Mouse (Mus musculus): ENCODE measurements around the gene Clip2. TPM values are rescaled to one million over a fixed set of nuclear protein-coding genes. Genes with fewer than 3 reads are reported as not detected.

Clip2 gene
- polyA plus RNA-seq, 1 experiment: 23.4 TPM

GRCm38 (mm10) chr5:134521806-134522205 is 30.4 kb downstream of the Clip2 start:
- Histone ChIP-seq H3K4me3 (ENCODE audit: control insufficient read depth, insufficient read depth, low read length) (no peak overlapping the region), H3K36me3 (ENCODE audit: control insufficient read depth, insufficient read depth, low read length) (no peaks in the 10 kb centered on the region), H3K27ac (ENCODE audit: control insufficient read depth, insufficient read depth, low read length) (no peak overlapping the region), H3K27me3 (ENCODE audit: control insufficient read depth, insufficient read depth, low read length) (no peaks in the 10 kb centered on the region), H3K4me1 (replicated peaks; ENCODE audit: control insufficient read depth, insufficient read depth, low read length) (peaks cover 3% of the 10 kb centered on the region)
- TF ChIP-seq POLR2A (IDR thresholded peaks at IDR 0.05; ENCODE audit: control insufficient read depth, extremely low read depth, insufficient read depth, low read length, poor library complexity): no peak
- TF ChIP-seq CTCF (IDR thresholded peaks at IDR 0.05; ENCODE audit: borderline replicate concordance, control insufficient read depth, extremely low read depth, insufficient read depth, low read length, poor library complexity): no peak
- no peak for DNase-seq
- WGBS: 37% methylated on average over 7 of the region's 7 CpGs

- WGBS: 97% methylated on average over 2 of the region's 2 CpGs
- Histone ChIP-seq H3K27ac (ENCODE audit: control insufficient read depth, insufficient read depth, low read length) (no peak overlapping the region), H3K4me3 (ENCODE audit: control insufficient read depth, insufficient read depth, low read length) (no peak overlapping the region), H3K4me1 (replicated peaks; ENCODE audit: control insufficient read depth, insufficient read depth, low read length) (peaks cover 3% of the 10 kb centered on the region), H3K36me3 (ENCODE audit: control insufficient read depth, insufficient read depth, low read length) (no peaks in the 10 kb centered on the region), H3K27me3 (ENCODE audit: control insufficient read depth, insufficient read depth, low read length) (no peaks in the 10 kb centered on the region)
- no peak for DNase-seq
- no peak for TF ChIP-seq CTCF (IDR thresholded peaks at IDR 0.05; ENCODE audit: borderline replicate concordance, control insufficient read depth, extremely low read depth, insufficient read depth, low read length, poor library complexity)
- TF ChIP-seq POLR2A (IDR thresholded peaks at IDR 0.05; ENCODE audit: control insufficient read depth, extremely low read depth, insufficient read depth, low read length, poor library complexity): no peak
These were observed 31.1 kb downstream of the Clip2 start for GRCm38 (mm10) chr5:134521131-134521530.

GRCm38 (mm10) chr5:134520120-134520519 is 32.1 kb downstream of the Clip2 start:
- WGBS: 78% methylated on average over 4 of the region's 4 CpGs
- Histone ChIP-seq H3K36me3 (ENCODE audit: control insufficient read depth, insufficient read depth, low read length) (no peaks in the 10 kb centered on the region), H3K4me3 (ENCODE audit: control insufficient read depth, insufficient read depth, low read length) (no peak overlapping the region), H3K27me3 (ENCODE audit: control insufficient read depth, insufficient read depth, low read length) (no peaks in the 10 kb centered on the region), H3K4me1 (replicated peaks; ENCODE audit: control insufficient read depth, insufficient read depth, low read length) (peaks cover 3% of the 10 kb centered on the region), H3K27ac (ENCODE audit: control insufficient read depth, insufficient read depth, low read length) (no peak overlapping the region)
- TF ChIP-seq POLR2A (IDR thresholded peaks at IDR 0.05; ENCODE audit: control insufficient read depth, extremely low read depth, insufficient read depth, low read length, poor library complexity): no peak
- TF ChIP-seq CTCF (IDR thresholded peaks at IDR 0.05; ENCODE audit: borderline replicate concordance, control insufficient read depth, extremely low read depth, insufficient read depth, low read length, poor library complexity): no peak
- DNase-seq: no peak

- no peaks in the 10 kb centered on the region for H3K36me3 ChIP-seq (ENCODE audit: control insufficient read depth, insufficient read depth, low read length)
- H3K27ac ChIP-seq (ENCODE audit: control insufficient read depth, insufficient read depth, low read length): no peak overlapping the region
- WGBS: 96% methylated on average over 5 of the region's 5 CpGs
- DNase-seq: no peak
- H3K4me1 ChIP-seq (replicated peaks; ENCODE audit: control insufficient read depth, insufficient read depth, low read length): peaks cover 3% of the 10 kb centered on the region
- no peak for TF ChIP-seq POLR2A (IDR thresholded peaks at IDR 0.05; ENCODE audit: control insufficient read depth, extremely low read depth, insufficient read depth, low read length, poor library complexity)
- TF ChIP-seq CTCF (IDR thresholded peaks at IDR 0.05; ENCODE audit: borderline replicate concordance, control insufficient read depth, extremely low read depth, insufficient read depth, low read length, poor library complexity): no peak
- no peak overlapping the region for H3K4me3 ChIP-seq (ENCODE audit: control insufficient read depth, insufficient read depth, low read length)
- H3K27me3 ChIP-seq (ENCODE audit: control insufficient read depth, insufficient read depth, low read length): no peaks in the 10 kb centered on the region
These were observed 32.8 kb downstream of the Clip2 start for GRCm38 (mm10) chr5:134519471-134519870.

GRCm38 (mm10) chr5:134512086-134512485 is 40.1 kb downstream of the Clip2 start:
- TF ChIP-seq POLR2A (IDR thresholded peaks at IDR 0.05; ENCODE audit: control insufficient read depth, extremely low read depth, insufficient read depth, low read length, poor library complexity): no peak
- no peak for TF ChIP-seq CTCF (IDR thresholded peaks at IDR 0.05; ENCODE audit: borderline replicate concordance, control insufficient read depth, extremely low read depth, insufficient read depth, low read length, poor library complexity)
- Histone ChIP-seq H3K4me1 (replicated peaks; ENCODE audit: control insufficient read depth, insufficient read depth, low read length) (0 out of 2 replicates have a peak, but pooled peaks cover 1% of the 10 kb centered on the region), H3K27ac (ENCODE audit: control insufficient read depth, insufficient read depth, low read length) (no peak overlapping the region), H3K36me3 (ENCODE audit: control insufficient read depth, insufficient read depth, low read length) (no peaks in the 10 kb centered on the region), H3K27me3 (ENCODE audit: control insufficient read depth, insufficient read depth, low read length) (no peaks in the 10 kb centered on the region), H3K4me3 (ENCODE audit: control insufficient read depth, insufficient read depth, low read length) (no peak overlapping the region)
- no peak for DNase-seq
- WGBS: 92% methylated on average over 5 of the region's 5 CpGs

- 98% methylated on average over 5 of the region's 5 CpGs for WGBS
- no peak for TF ChIP-seq CTCF (IDR thresholded peaks at IDR 0.05; ENCODE audit: borderline replicate concordance, control insufficient read depth, extremely low read depth, insufficient read depth, low read length, poor library complexity)
- TF ChIP-seq POLR2A (IDR thresholded peaks at IDR 0.05; ENCODE audit: control insufficient read depth, extremely low read depth, insufficient read depth, low read length, poor library complexity): no peak
- Histone ChIP-seq H3K4me3 (ENCODE audit: control insufficient read depth, insufficient read depth, low read length) (no peak overlapping the region), H3K36me3 (ENCODE audit: control insufficient read depth, insufficient read depth, low read length) (no peaks in the 10 kb centered on the region), H3K27ac (ENCODE audit: control insufficient read depth, insufficient read depth, low read length) (no peak overlapping the region), H3K4me1 (replicated peaks; ENCODE audit: control insufficient read depth, insufficient read depth, low read length) (0 out of 2 replicates have a peak, but pooled peaks cover 2% of the 10 kb centered on the region), H3K27me3 (ENCODE audit: control insufficient read depth, insufficient read depth, low read length) (no peaks in the 10 kb centered on the region)
- DNase-seq: no peak
These were observed 42.0 kb downstream of the Clip2 start for GRCm38 (mm10) chr5:134510266-134510665.

GRCm38 (mm10) chr5:134508965-134509364 is 43.3 kb downstream of the Clip2 start:
- H3K27ac ChIP-seq (ENCODE audit: control insufficient read depth, insufficient read depth, low read length): no peak overlapping the region
- no peaks in the 10 kb centered on the region for H3K36me3 ChIP-seq (ENCODE audit: control insufficient read depth, insufficient read depth, low read length)
- 77% methylated on average over 5 of the region's 5 CpGs for WGBS
- TF ChIP-seq POLR2A (IDR thresholded peaks at IDR 0.05; ENCODE audit: control insufficient read depth, extremely low read depth, insufficient read depth, low read length, poor library complexity): no peak
- no peak for TF ChIP-seq CTCF (IDR thresholded peaks at IDR 0.05; ENCODE audit: borderline replicate concordance, control insufficient read depth, extremely low read depth, insufficient read depth, low read length, poor library complexity)
- H3K27me3 ChIP-seq (ENCODE audit: control insufficient read depth, insufficient read depth, low read length): no peaks in the 10 kb centered on the region
- no peak for DNase-seq
- H3K4me1 ChIP-seq (replicated peaks; ENCODE audit: control insufficient read depth, insufficient read depth, low read length): 0 out of 2 replicates have a peak, but pooled peaks cover 2% of the 10 kb centered on the region
- H3K4me3 ChIP-seq (ENCODE audit: control insufficient read depth, insufficient read depth, low read length): no peak overlapping the region
